Comparison of ENCODE assay signal across 13 mouse cellular contexts in genomic region chr2:130469366-130469765, GRCm38 (mm10). TPM values are rescaled to one million over a fixed set of nuclear protein-coding genes. Genes with fewer than 3 reads are reported as not detected.
A peak's percentile ranks its signal among the peaks of the same experiment; 100 is the strongest.
DNase-seq lines count a peak whose midpoint lies in the region; ATAC-seq lines count a peak whose summit lies in the region.
"Had no signal": no experiment of that assay in that cellular context is flagged by ENCODE, and none has a peak within 500 bp of the region (broad histone marks: within the 10 kb centered on the region; RNA-seq: fewer than 3 reads in every experiment).

No protein-coding gene starts in this region.

- H3K4me1 ChIP-seq in hindbrain, embryonic 14.5 days (replicated peaks; ENCODE audit: control insufficient read depth, insufficient read depth, low read length): peaks cover 18% of the 10 kb centered on the region
- H3K4me1 ChIP-seq in hindbrain, embryonic 10.5 days (replicated peaks): peaks cover 23% of the 10 kb centered on the region
- peaks cover 11% of the 10 kb centered on the region; the same call in 1 of the 2 replicates for H3K4me1 ChIP-seq in forebrain, embryonic 11.5 days (replicated peaks; ENCODE audit: control insufficient read depth, insufficient read depth, low read length)
- peaks cover 10% of the 10 kb centered on the region; the same call in 1 of the 2 replicates for H3K4me1 ChIP-seq in midbrain, embryonic 14.5 days (ENCODE audit: control insufficient read depth, insufficient read depth, low read length)

- no peaks in the 10 kb centered on the region for H3K9me3 ChIP-seq in hindbrain, embryonic 14.5 days (ENCODE audit: control insufficient read depth, low read length)
- H3K9me3 ChIP-seq in hindbrain, embryonic 10.5 days: no peaks in the 10 kb centered on the region
- H3K9me3 ChIP-seq in forebrain, embryonic 11.5 days (ENCODE audit: control insufficient read depth, low read length): no peaks in the 10 kb centered on the region
- no peaks in the 10 kb centered on the region for H3K9me3 ChIP-seq in midbrain, embryonic 14.5 days (ENCODE audit: control insufficient read depth, low read length)
- H3K9me3 ChIP-seq: G1E; heart, embryonic 13.5 days; liver, embryonic 15.5 days had no signal

- no peaks in the 10 kb centered on the region for H3K36me3 ChIP-seq in hindbrain, embryonic 14.5 days (replicated peaks; ENCODE audit: control insufficient read depth, insufficient read depth)
- no peaks in the 10 kb centered on the region for H3K36me3 ChIP-seq in hindbrain, embryonic 10.5 days
- H3K36me3 ChIP-seq in forebrain, embryonic 11.5 days (ENCODE audit: control insufficient read depth, insufficient read depth, low read length): no peaks in the 10 kb centered on the region
- H3K36me3 ChIP-seq in midbrain, embryonic 14.5 days (ENCODE audit: control insufficient read depth, insufficient read depth, low read length): no peaks in the 10 kb centered on the region
- H3K36me3 ChIP-seq: heart, embryonic 13.5 days; liver, embryonic 15.5 days had no signal

- DNase-seq in hindbrain, embryonic 14.5 days (ENCODE audit: low spot score): peak; percentile 58
- no peak for DNase-seq in hindbrain, embryonic 10.5 days (ENCODE audit: low spot score)
- DNase-seq in Muller cell, postnatal 12 days (ENCODE audit: inconsistent ontology term): peak; percentile 75
- no peak for DNase-seq in forebrain, embryonic 11.5 days (ENCODE audit: low spot score)
- DNase-seq in midbrain, embryonic 14.5 days: peak; percentile 72
- no peak for DNase-seq in ovary, postnatal 10 days (ENCODE audit: low spot score)
- DNase-seq in urinary bladder, postnatal 25 days (ENCODE audit: low spot score): no peak
- DNase-seq in frontal cortex, postnatal 25 days (ENCODE audit: low spot score in 2 of 2): no peak
- DNase-seq: cerebellum, postnatal 14 days; kidney, postnatal 36 days had no signal

- H3K9ac ChIP-seq in hindbrain, embryonic 14.5 days: no peak overlapping the region
- no peak overlapping the region for H3K9ac ChIP-seq in forebrain, embryonic 11.5 days (ENCODE audit: low read length)
- H3K9ac ChIP-seq in midbrain, embryonic 14.5 days (replicated peaks; ENCODE audit: low read length): no peak overlapping the region
- H3K9ac ChIP-seq: heart, embryonic 13.5 days; liver, embryonic 15.5 days had no signal

- 14% methylated on average over 4 of the region's 4 CpGs for WGBS in hindbrain, embryonic 14.5 days
- WGBS in hindbrain, embryonic 10.5 days: 38% methylated on average over 4 of the region's 4 CpGs
- WGBS in forebrain, embryonic 11.5 days: 23% methylated on average over 4 of the region's 4 CpGs
- 8% methylated on average over 4 of the region's 4 CpGs for WGBS in midbrain, embryonic 14.5 days

- H3K4me3 ChIP-seq in hindbrain, embryonic 14.5 days (replicated peaks; ENCODE audit: low read length): no peak overlapping the region
- H3K4me3 ChIP-seq in hindbrain, embryonic 10.5 days: no peak overlapping the region
- H3K4me3 ChIP-seq in forebrain, embryonic 11.5 days (ENCODE audit: low read depth, low read length): no peak overlapping the region
- no peak overlapping the region for H3K4me3 ChIP-seq in midbrain, embryonic 14.5 days (replicated peaks; ENCODE audit: low read depth, low read length)
- H3K4me3 ChIP-seq: heart, embryonic 13.5 days; liver, embryonic 15.5 days had no signal

- peak overlapping the region; percentile 16; the same call in 1 of the 2 replicates for H3K4me2 ChIP-seq in hindbrain, embryonic 14.5 days (replicated peaks)
- H3K4me2 ChIP-seq in forebrain, embryonic 11.5 days (ENCODE audit: low read depth, low read length, severe bottlenecking): peak overlapping the region; percentile 16; the same call in 1 of the 2 replicates
- no peak overlapping the region for H3K4me2 ChIP-seq in midbrain, embryonic 14.5 days (ENCODE audit: low read length)
- H3K4me2 ChIP-seq: heart, embryonic 13.5 days had no signal

- H3K27ac ChIP-seq in hindbrain, embryonic 14.5 days: no peak overlapping the region
- H3K27ac ChIP-seq in hindbrain, embryonic 10.5 days: no peak overlapping the region
- H3K27ac ChIP-seq in forebrain, embryonic 11.5 days (ENCODE audit: low read depth, low read length): no peak overlapping the region
- no peak overlapping the region for H3K27ac ChIP-seq in midbrain, embryonic 14.5 days (replicated peaks; ENCODE audit: low read depth, low read length)
- H3K27ac ChIP-seq: heart, embryonic 13.5 days; liver, embryonic 15.5 days had no signal

- H3K27me3 ChIP-seq in hindbrain, embryonic 14.5 days (ENCODE audit: control insufficient read depth, insufficient read depth, low read length): no peaks in the 10 kb centered on the region
- H3K27me3 ChIP-seq in hindbrain, embryonic 10.5 days (ENCODE audit: insufficient read depth, poor library complexity, severe bottlenecking): no peaks in the 10 kb centered on the region
- no peaks in the 10 kb centered on the region for H3K27me3 ChIP-seq in forebrain, embryonic 11.5 days (ENCODE audit: control insufficient read depth, insufficient read depth, low read length)
- H3K27me3 ChIP-seq in midbrain, embryonic 14.5 days (ENCODE audit: control insufficient read depth, insufficient read depth, low read length): no peaks in the 10 kb centered on the region
- H3K27me3 ChIP-seq: heart, embryonic 13.5 days; liver, embryonic 15.5 days had no signal

- ATAC-seq in hindbrain, embryonic 14.5 days (ENCODE audit: low FRiP score): no peak
- ATAC-seq in forebrain, embryonic 11.5 days (replicated peaks; ENCODE audit: low FRiP score): peak; percentile 60
- no peak for ATAC-seq in midbrain, embryonic 14.5 days (ENCODE audit: low FRiP score, low TSS enrichment)

RNA-seq across cellular contexts. Expression of gene Ptpra, which starts 19.3 kb away (rescaled TPM):
- 158 and 171 TPM in 2 replicates for polyA plus RNA-seq in hindbrain, embryonic 14.5 days (2014; fragmentation: Nextera tagmentation; extraction: Ambion mirVana)
- polyA plus RNA-seq in hindbrain, embryonic 10.5 days (2016; fragmentation: Nextera tagmentation; extraction: Ambion mirVana): 86.7 TPM in 2 replicates
- 116 and 128 TPM in 2 replicates for polyA plus RNA-seq in forebrain, embryonic 11.5 days (2014; fragmentation: Nextera tagmentation; extraction: Ambion mirVana)
- polyA plus RNA-seq in midbrain, embryonic 14.5 days (2014; fragmentation: Nextera tagmentation; extraction: Ambion mirVana): 119 and 156 TPM in 2 replicates

RNA-seq across cellular contexts. Expression of gene Pced1a, which starts 44.9 kb away (rescaled TPM):
- 9.0 and 11.3 TPM in 2 replicates for polyA plus RNA-seq in hindbrain, embryonic 14.5 days (2014; fragmentation: Nextera tagmentation; extraction: Ambion mirVana)
- polyA plus RNA-seq in hindbrain, embryonic 10.5 days (2016; fragmentation: Nextera tagmentation; extraction: Ambion mirVana): 11.3 and 13.1 TPM in 2 replicates
- polyA plus RNA-seq in forebrain, embryonic 11.5 days (2014; fragmentation: Nextera tagmentation; extraction: Ambion mirVana): 9.6 and 12.2 TPM in 2 replicates
- polyA plus RNA-seq in midbrain, embryonic 14.5 days (2014; fragmentation: Nextera tagmentation; extraction: Ambion mirVana): 10.1 and 15.1 TPM in 2 replicates

RNA-seq across cellular contexts. Expression of gene Vps16, which starts 45.2 kb away (rescaled TPM):
- 75.9 and 91.3 TPM in 2 replicates for polyA plus RNA-seq in hindbrain, embryonic 14.5 days (2014; fragmentation: Nextera tagmentation; extraction: Ambion mirVana)
- polyA plus RNA-seq in hindbrain, embryonic 10.5 days (2016; fragmentation: Nextera tagmentation; extraction: Ambion mirVana): 120 TPM in 2 replicates
- polyA plus RNA-seq in forebrain, embryonic 11.5 days (2014; fragmentation: Nextera tagmentation; extraction: Ambion mirVana): 95.8 and 103 TPM in 2 replicates
- 88.2 and 88.6 TPM in 2 replicates for polyA plus RNA-seq in midbrain, embryonic 14.5 days (2014; fragmentation: Nextera tagmentation; extraction: Ambion mirVana)

Comparison
In these comparisons a context has a peak if more than half of its experiments do, and no peak if none do; other contexts are left out.
1. DNase-seq: peak in hindbrain, embryonic 14.5 days (single experiment), Muller cell, postnatal 12 days (single experiment) and midbrain, embryonic 14.5 days (single experiment); none in hindbrain, embryonic 10.5 days (single experiment), forebrain, embryonic 11.5 days (single experiment), ovary, postnatal 10 days (single experiment), urinary bladder, postnatal 25 days (single experiment) and frontal cortex, postnatal 25 days (0 of 2).